Mouse (Mus musculus) left cerebral cortex, postnatal 14 days (tissue): Measurements from ENCODE around the gene Magi3. TPM values are rescaled to one million over a fixed set of nuclear protein-coding genes. Genes with fewer than 3 reads are reported as not detected.

Source experiments
- DNase-seq, 2 experiments: peaks; one replicate each; pipeline ENCODE4 v3.0.0; 2021 to 2022; ENCODE audit warnings: low spot score in 2 of 2, mixed read lengths in 1 of 2
- intact Hi-C: fragments of 180-260 bp; cut with DNase I; formaldehyde crosslinking; loops from one replicate; pipeline ENCODE4 v1.15.1; 2025
- total RNA-seq, 2 experiments: library from RNA; stranded (reverse); gene quantifications; 2 replicates each; pipeline ENCODE4 v1.2.3; 2021

Gene Magi3
- total RNA-seq, 2 experiments from 2014 or later: 41.0 to 48.4 TPM

DNA sequence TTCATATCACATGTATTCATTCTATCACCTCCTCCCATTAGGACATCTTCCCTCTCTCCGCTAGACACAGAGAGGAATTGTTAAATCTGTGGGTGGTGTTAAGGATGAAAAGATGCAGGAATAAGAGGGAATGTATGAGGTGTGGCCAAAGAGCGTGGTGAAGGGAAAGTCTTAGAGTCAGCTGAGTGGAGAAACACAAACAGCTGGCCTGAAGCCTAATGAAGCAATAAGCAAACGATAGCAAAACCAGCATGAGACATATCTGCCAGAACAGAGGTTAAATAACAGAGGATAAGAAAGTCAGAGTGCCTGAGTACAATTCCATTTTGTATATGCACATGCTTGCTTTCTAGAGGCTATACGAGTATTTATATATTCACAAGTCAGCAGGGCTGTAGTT lies 235.6 kb downstream of the Magi3 start:
- intact Hi-C loops: no loop called here
- no peak for DNase-seq

DNA sequence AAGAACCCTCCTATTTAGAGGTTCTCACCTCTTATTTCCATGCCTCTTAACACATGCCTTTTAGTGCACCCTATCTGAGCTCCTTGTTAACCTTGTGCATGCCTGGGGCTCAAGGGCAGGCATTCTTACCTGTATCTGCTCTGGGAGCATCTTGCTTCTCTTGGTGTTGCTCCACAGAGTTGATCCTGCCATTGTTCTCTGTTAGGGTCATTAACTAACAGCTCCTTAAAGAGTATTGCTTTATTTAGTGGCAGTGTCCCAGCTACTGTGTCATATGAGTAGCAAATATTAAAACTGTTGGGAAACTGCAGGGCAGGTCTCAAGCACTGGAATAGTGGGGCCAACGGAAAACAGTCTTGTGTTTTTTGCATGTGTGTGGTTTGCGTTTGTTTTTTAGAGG lies 249.0 kb downstream of the Magi3 start:
- intact Hi-C loops: no loop called here
- no peak for DNase-seq

DNA sequence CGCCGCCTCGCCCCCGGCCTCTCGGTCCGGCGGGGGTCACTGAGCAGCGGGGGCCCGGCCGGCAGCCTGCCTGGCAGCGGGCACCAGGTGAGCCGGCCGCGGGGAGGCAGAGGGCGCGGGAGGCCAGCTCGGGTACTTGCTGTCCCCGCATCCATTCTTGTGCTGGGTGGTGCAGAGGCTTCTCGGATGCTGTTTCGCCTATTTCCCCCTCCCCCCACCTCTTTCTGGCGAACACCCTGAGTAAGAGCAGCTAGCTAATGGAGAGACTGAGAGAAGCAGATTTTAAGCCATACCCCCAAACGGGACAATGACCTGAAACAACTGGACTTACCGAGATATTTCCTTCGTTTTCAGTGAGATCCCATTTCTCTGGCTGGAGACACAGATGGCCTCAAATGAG lies 251.5 kb downstream of the Magi3 start:
- intact Hi-C loops: loop anchor here (2.0 kb wide), 1 partner anchor 54 kb away; the partner anchor contains the start of gene Rsbn1
- peak; percentile 60 to 67 for DNase-seq

DNA sequence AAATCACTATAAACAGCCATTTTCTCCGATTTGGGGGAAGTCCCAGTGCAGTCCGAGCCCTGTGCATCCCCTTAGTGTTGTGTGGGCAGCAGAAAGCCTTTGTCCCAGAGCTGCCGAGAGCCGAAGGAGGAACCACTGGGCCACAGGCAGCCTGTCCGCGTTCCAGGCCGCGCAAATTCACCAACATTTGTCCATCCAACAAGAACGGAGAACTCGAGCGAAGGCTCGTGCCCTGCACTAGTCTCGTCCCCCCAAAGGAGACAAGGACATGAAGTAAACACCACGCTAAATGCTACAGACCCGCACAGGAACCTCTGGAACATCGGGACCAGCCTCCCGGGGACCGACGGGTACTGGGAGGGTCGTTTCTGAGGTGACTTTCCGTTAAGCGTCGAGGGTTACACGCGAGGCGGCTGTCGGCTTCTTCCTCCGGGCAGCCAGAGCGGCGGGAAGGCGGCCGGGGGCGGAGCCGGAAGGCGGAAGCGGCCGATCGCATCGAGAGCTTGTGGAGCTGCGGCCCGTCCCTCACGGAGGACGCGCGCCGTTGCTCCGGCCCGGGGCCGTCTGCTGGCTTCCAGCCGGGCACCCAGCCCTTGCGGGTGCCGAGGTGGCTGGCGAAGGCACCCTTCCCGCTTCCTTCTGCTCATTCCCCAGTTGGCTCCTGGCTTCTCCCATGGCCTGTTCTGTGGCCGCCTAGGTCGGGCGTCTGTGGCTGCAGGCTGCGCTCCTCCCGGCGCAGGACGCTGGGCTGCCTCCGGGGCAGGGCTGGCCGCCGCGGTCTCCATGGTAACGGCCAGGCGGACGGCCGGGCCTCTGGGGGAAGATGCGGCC lies 252.1 kb downstream of the Magi3 start, which contains the start of gene Phtf1:
Phtf1 (plus strand) TSS at position 250 of the 831 bp plus-strand sequence.
- DNase-seq: peak; percentile 72 to 83
- intact Hi-C loops: loop anchor here (2.0 kb wide), 1 partner anchor 53 kb away; the partner anchor contains the start of gene Rsbn1

DNA sequence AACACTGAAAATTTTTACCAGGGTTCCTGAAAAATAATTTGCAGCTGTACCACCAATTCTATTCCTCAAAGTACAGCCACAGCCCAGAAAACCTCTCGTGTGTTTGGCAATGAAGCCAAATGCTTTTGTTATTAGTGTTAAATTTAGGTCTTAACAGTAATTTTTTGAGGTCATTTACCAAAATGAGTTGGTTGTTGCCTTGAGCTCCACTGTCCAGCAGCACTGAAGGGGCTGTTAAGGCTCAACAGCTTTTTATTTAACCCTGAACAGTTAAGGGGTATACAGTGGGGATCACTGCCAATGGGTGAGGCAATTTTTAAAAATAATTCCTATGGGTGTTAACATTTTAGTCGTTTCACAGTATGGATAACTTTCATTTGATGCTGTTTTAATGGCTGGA lies 252.9 kb downstream of the Magi3 start:
- DNase-seq: no peak
- intact Hi-C loops: no loop called here
